Mouse (Mus musculus): ENCODE measurements around the gene Tmem63c. TPM values are rescaled to one million over a fixed set of nuclear protein-coding genes. Genes with fewer than 3 reads are reported as not detected.

Gene Tmem63c
- total and polyA plus RNA-seq, 3 experiments = 0.08 to 0.14 (median 0.09) TPM

DNA sequence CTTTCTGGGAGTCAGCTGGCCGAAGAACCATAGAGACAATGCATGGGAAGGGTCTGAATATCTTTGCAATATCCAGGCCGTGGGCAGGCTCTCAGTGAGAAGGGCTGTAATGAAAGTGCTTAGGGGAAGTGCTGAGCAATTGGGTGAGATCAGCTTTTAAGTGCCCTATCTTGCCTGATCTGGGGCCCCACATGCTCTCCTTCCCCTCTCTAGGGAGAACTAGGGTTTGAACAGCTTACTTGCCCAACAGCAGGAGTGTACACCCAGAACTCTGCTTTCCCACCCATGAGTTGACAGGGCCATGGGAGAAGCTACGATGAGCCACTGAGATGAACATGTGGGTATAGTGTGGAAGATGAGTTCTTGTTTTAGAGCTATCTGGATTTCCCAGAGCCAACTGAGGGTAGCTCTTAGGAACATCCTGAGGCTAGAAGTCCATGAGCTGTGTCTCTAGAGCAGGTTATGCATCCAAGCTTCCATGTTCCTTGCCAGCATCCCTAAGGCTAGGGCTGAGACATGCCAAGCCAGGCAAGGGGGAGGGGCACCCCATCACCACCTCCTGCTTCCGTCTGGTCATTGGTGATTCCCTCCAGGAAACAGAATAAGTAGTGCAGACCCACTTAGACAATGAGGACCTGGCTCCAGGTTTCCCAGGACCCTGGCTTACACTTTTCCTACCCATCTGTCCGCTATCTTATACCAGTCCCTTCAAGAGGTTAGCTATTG is 8.3 kb downstream of the Tmem63c start:
- no peak overlapping the region for H3K9ac ChIP-seq (ENCODE audit: low read depth, low read length)
- no peaks in the 10 kb centered on the region for H3K36me3 ChIP-seq (ENCODE audit: control insufficient read depth, insufficient read depth, low read length)
- no peak for DNase-seq
- WGBS = 76% methylated on average over 5 of the region's 5 CpGs
- no peaks in the 10 kb centered on the region for H3K79me2 ChIP-seq (replicated peaks; ENCODE audit: control insufficient read depth, insufficient read depth, low read length)
- H3K4me1 ChIP-seq (ENCODE audit: control insufficient read depth, insufficient read depth, low read length) = no peaks in the 10 kb centered on the region; the same call in 1 of the 2 replicates
- no peak for TF ChIP-seq POLR2A (IDR thresholded peaks at IDR 0.05; ENCODE audit: insufficient read depth, low read depth, low read length)
- no peak for TF ChIP-seq CTCF (IDR thresholded peaks at IDR 0.05)
- no peak for TF ChIP-seq EP300 (IDR thresholded peaks at IDR 0.05; ENCODE audit: insufficient read depth, low read depth, low read length)
- intact Hi-C loops (cut with DNase I) = no loop called here
- H3K27ac ChIP-seq = no peak overlapping the region
- no peak overlapping the region for H3K4me3 ChIP-seq
- H3K27me3 ChIP-seq (ENCODE audit: control insufficient read depth, insufficient read depth, low read length) = peaks cover 2% of the 10 kb centered on the region; the same call in 1 of the 2 replicates

DNA sequence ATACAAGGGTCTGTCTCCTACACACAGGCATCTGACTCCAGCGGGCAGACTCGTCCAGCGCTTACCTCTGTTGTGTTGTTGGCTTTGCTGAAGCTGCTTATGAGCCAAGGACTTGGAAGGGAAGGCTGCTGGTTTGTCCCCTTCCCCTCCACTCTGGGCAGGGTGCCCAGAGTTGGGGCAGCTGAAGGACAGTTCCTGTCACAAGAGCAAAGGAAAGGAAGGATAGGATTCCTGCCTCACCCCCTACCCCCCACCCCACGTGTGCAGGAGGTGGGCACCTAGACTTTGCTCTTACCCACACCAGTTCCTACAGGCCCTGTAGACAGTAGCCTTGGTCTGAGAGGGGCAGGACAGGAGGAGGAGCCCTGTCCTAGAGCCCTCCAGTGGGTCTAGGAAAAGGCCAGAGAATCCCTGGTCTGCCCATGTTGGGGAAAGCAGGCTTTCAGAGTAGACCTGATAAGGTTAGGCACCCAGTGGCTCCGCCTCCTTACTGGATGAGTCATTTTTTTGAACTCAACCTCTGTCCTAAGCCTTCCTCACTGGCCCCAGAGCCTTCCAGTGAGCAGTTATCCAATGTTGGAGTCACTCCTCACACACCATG is 10.1 kb downstream of the Tmem63c start:
- Histone ChIP-seq H3K4me1 (ENCODE audit: control insufficient read depth, insufficient read depth, low read length) (no peaks in the 10 kb centered on the region; the same call in 1 of the 2 replicates), H3K9ac (ENCODE audit: low read depth, low read length) (peak overlapping the region; percentile 39; the same call in 1 of the 2 replicates), H3K79me2 (replicated peaks; ENCODE audit: control insufficient read depth, insufficient read depth, low read length) (no peaks in the 10 kb centered on the region), H3K36me3 (ENCODE audit: control insufficient read depth, insufficient read depth, low read length) (no peaks in the 10 kb centered on the region), H3K4me3 (no peak overlapping the region), H3K27me3 (ENCODE audit: control insufficient read depth, insufficient read depth, low read length) (peaks cover 2% of the 10 kb centered on the region; the same call in 1 of the 2 replicates), H3K27ac (peak overlapping the region; percentile 85)
- TF ChIP-seq POLR2A (IDR thresholded peaks at IDR 0.05; ENCODE audit: insufficient read depth, low read depth, low read length) (no peak; the same call in 1 of the 2 replicates), EP300 (IDR thresholded peaks at IDR 0.05; ENCODE audit: insufficient read depth, low read depth, low read length) (0 out of 2 replicates have a peak, but pooled peaks have one; percentile 35), CTCF (IDR thresholded peaks at IDR 0.05) (no peak)
- 38% methylated on average over 5 of the region's 5 CpGs for WGBS
- peak; percentile 59 to 80 for DNase-seq
- intact Hi-C loops (cut with DNase I) = loop anchor here (2.0 kb wide), 1 partner anchor 32 kb away; no protein-coding TSS in a partner anchor

DNA sequence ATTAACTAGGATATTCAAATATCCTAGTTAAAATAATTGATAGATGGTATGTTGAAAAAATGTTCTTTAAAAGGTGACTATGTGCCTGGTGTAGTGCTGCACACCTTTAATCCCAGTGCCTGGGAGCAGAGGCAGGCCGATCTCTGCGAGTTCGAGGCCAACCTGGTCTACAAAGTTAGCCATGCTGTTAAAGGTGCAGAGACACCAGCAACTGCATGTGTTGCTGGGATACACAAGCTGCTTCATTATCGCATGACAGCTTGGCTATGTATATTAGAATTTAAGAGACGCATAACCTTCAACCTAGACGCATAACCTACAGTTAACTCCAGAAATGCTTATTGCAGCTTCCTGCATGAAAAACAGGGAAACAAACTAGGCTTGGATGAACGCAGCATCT is 15.5 kb downstream of the Tmem63c start:
- H3K79me2 ChIP-seq (replicated peaks; ENCODE audit: control insufficient read depth, insufficient read depth, low read length) = no peaks in the 10 kb centered on the region
- H3K4me3 ChIP-seq = no peak overlapping the region
- no peak overlapping the region for H3K9ac ChIP-seq (ENCODE audit: low read depth, low read length)
- no peak overlapping the region for H3K27ac ChIP-seq
- WGBS = 87% methylated on average over 7 of the region's 7 CpGs
- TF ChIP-seq EP300 (IDR thresholded peaks at IDR 0.05; ENCODE audit: insufficient read depth, low read depth, low read length) (no peak), CTCF (IDR thresholded peaks at IDR 0.05) (no peak), POLR2A (IDR thresholded peaks at IDR 0.05; ENCODE audit: insufficient read depth, low read depth, low read length) (no peak)
- no peaks in the 10 kb centered on the region for H3K36me3 ChIP-seq (ENCODE audit: control insufficient read depth, insufficient read depth, low read length)
- H3K4me1 ChIP-seq (ENCODE audit: control insufficient read depth, insufficient read depth, low read length) = no peaks in the 10 kb centered on the region
- no peak for DNase-seq
- H3K27me3 ChIP-seq (ENCODE audit: control insufficient read depth, insufficient read depth, low read length) = no peaks in the 10 kb centered on the region
- intact Hi-C loops (cut with DNase I) = no loop called here

DNA sequence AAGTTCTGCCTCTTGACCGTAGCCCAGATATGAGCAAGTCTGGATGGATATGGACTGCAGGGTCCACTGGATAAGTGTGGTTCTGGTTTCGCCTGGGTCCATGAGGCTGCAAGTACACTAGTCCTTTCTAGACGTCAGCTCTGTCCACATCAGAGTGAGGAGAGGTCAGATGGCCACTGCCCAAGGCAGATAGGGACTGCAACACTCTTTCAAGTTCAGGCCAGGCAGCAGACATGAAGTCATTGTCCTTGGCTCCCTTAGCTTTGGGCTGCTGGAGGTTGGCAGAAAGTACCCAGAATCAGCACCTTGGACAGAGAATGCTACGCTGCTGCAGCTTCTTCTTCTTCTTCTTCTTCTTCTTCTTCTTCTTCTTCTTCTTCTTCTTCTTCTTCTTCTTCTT is 19.0 kb downstream of the Tmem63c start:
- TF ChIP-seq POLR2A (IDR thresholded peaks at IDR 0.05; ENCODE audit: insufficient read depth, low read depth, low read length) (no peak), EP300 (IDR thresholded peaks at IDR 0.05; ENCODE audit: insufficient read depth, low read depth, low read length) (no peak), CTCF (IDR thresholded peaks at IDR 0.05) (no peak)
- peak in 1 of 2 experiments; percentile 8 for DNase-seq
- H3K27me3 ChIP-seq (ENCODE audit: control insufficient read depth, insufficient read depth, low read length) = no peaks in the 10 kb centered on the region
- intact Hi-C loops (cut with DNase I) = no loop called here
- no peaks in the 10 kb centered on the region for H3K4me1 ChIP-seq (ENCODE audit: control insufficient read depth, insufficient read depth, low read length)
- H3K79me2 ChIP-seq (replicated peaks; ENCODE audit: control insufficient read depth, insufficient read depth, low read length) = no peaks in the 10 kb centered on the region
- H3K27ac ChIP-seq = no peak overlapping the region
- no peaks in the 10 kb centered on the region for H3K36me3 ChIP-seq (ENCODE audit: control insufficient read depth, insufficient read depth, low read length)
- 57% methylated on average over 4 of the region's 4 CpGs for WGBS
- H3K4me3 ChIP-seq = no peak overlapping the region
- H3K9ac ChIP-seq (ENCODE audit: low read depth, low read length) = no peak overlapping the region

DNA sequence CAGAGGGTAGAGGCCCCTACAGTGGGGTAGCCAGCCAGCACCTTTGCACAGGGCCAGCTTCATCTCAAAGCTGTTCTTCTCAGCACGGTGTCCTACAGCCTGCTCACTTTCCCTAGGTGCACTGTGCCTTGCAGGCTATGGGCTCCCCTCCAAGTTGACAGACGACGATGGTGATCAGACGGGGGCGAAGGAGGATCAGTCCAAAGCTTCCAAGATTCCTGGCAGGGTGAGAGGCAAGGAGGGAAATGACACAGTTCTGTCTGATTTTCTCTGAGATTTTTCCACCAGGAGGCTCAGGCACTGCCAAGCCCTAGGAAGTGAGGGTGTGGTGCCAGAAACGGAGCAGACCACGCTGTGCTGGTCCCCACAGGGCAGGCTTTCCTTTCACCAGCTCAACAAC is 19.7 kb downstream of the Tmem63c start:
- H3K4me1 ChIP-seq (ENCODE audit: control insufficient read depth, insufficient read depth, low read length) = no peaks in the 10 kb centered on the region
- H3K9ac ChIP-seq (ENCODE audit: low read depth, low read length) = no peak overlapping the region
- no peaks in the 10 kb centered on the region for H3K79me2 ChIP-seq (replicated peaks; ENCODE audit: control insufficient read depth, insufficient read depth, low read length)
- no peak for DNase-seq
- intact Hi-C loops (cut with DNase I) = no loop called here
- no peaks in the 10 kb centered on the region for H3K36me3 ChIP-seq (ENCODE audit: control insufficient read depth, insufficient read depth, low read length)
- no peaks in the 10 kb centered on the region for H3K27me3 ChIP-seq (ENCODE audit: control insufficient read depth, insufficient read depth, low read length)
- no peak overlapping the region for H3K27ac ChIP-seq
- TF ChIP-seq CTCF (IDR thresholded peaks at IDR 0.05) (no peak), EP300 (IDR thresholded peaks at IDR 0.05; ENCODE audit: insufficient read depth, low read depth, low read length) (no peak), POLR2A (IDR thresholded peaks at IDR 0.05; ENCODE audit: insufficient read depth, low read depth, low read length) (no peak)
- H3K4me3 ChIP-seq = no peak overlapping the region
- 79% methylated on average over 7 of the region's 7 CpGs for WGBS

DNA sequence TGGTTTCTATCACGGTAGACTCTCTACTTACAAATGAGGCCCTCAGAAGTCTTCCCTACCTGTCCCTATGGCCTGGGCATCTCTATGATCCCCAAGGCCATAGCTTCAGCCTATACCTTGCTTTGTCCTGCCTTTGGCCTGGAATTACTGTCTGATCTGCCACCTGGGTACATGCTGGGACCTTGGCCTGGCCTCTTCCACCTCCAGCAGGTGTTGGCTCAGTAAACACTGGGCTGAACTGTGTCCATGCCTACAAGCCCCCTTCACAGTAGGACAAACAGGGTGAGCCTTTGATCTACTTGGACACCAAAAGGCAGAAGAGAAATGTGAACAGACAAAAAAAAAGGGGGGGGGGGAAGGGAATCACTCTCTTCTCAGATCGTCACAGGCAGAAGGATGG is 21.3 kb downstream of the Tmem63c start:
- intact Hi-C loops (cut with DNase I) = no loop called here
- DNase-seq = no peak
- 51% methylated on average over 2 of the region's 2 CpGs for WGBS
- H3K36me3 ChIP-seq (ENCODE audit: control insufficient read depth, insufficient read depth, low read length) = no peaks in the 10 kb centered on the region
- H3K9ac ChIP-seq (ENCODE audit: low read depth, low read length) = no peak overlapping the region
- no peak for TF ChIP-seq POLR2A (IDR thresholded peaks at IDR 0.05; ENCODE audit: insufficient read depth, low read depth, low read length)
- no peak for TF ChIP-seq EP300 (IDR thresholded peaks at IDR 0.05; ENCODE audit: insufficient read depth, low read depth, low read length)
- no peak for TF ChIP-seq CTCF (IDR thresholded peaks at IDR 0.05)
- H3K4me1 ChIP-seq (ENCODE audit: control insufficient read depth, insufficient read depth, low read length) = no peaks in the 10 kb centered on the region
- H3K27me3 ChIP-seq (ENCODE audit: control insufficient read depth, insufficient read depth, low read length) = no peaks in the 10 kb centered on the region
- H3K79me2 ChIP-seq (replicated peaks; ENCODE audit: control insufficient read depth, insufficient read depth, low read length) = no peaks in the 10 kb centered on the region
- no peak overlapping the region for H3K4me3 ChIP-seq
- H3K27ac ChIP-seq = no peak overlapping the region

Data from heart, adult 2 months (tissue).